9 mouse cellular contexts compared by ENCODE assay signal in the genomic region with DNA sequence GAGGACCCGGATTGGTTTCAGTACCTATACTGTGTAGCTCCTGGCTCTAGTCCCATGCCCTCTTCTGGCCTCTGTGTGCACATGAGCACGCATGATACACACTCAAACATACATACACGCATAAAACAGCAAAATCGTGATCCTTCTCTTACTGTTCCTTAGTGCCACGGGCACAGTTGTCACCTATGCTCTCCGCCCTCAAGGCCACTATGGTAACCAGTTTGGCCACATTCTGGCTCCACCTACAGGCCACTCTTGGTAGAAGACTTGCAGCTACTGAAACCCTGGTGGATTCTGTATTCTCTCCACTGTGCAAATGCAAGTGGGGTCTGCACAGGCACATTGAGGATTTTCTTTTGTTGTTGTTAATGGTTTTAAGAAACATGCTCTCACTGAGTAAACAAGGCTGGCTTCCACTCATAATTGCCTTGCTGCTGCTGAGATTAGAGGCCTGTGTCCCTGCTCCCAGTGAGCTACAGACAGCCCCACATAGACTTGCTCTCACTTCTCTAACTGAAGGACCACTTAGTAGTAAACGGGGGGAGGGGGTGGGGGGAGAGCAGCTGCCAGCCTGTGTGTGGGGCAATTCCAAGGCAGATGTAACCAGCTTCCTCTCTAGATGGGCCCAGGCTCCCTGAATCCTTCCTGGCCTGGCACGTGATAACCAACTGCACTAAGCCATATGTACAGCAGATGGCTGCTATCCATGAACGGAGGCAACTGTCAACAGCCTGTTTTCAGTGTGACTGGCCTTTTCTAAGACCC. TPM values are rescaled to one million over a fixed set of nuclear protein-coding genes. Genes with fewer than 3 reads are reported as not detected.
DNase-seq lines count a peak whose midpoint lies in the region; ATAC-seq and TF ChIP-seq lines count a peak whose summit lies in the region.
"Had no signal": no experiment of that assay in that cellular context is flagged by ENCODE, and none has a peak within 500 bp of the region (broad histone marks: within the 10 kb centered on the region; RNA-seq: fewer than 3 reads in every experiment).

No protein-coding gene starts in this region.

- in situ Hi-C loops in Patski (cut with MboI; ENCODE audit: low pct_unique_long_range_greater_than_20kb): no loop called here

- WGBS in forebrain, embryonic 16.5 days: 41% methylated on average over 9 of the region's 9 CpGs
- 52% methylated on average over 9 of the region's 9 CpGs for WGBS in hindbrain, embryonic 14.5 days

- no peak overlapping the region for H3K27ac ChIP-seq in forebrain, embryonic 16.5 days (ENCODE audit: low read length)
- H3K27ac ChIP-seq in hindbrain, embryonic 14.5 days: no peak overlapping the region

- DNase-seq in Patski (ENCODE audit: low read depth, low spot score): no peak
- peak; percentile 56 for DNase-seq in cerebellum, adult 11-12 months
- peak; percentile 72 for DNase-seq in hindbrain, embryonic 14.5 days (ENCODE audit: low spot score)
- peak; percentile 54 to 72 for DNase-seq in layer of hippocampus, postnatal 36 days
- DNase-seq in lung, postnatal 14 days: peak; percentile 85
- DNase-seq in retina, embryonic 14.5 days (ENCODE audit: low spot score): peak; percentile 87
- DNase-seq in thymus, postnatal 4 days: peak; percentile 86

- H3K4me1 ChIP-seq in forebrain, embryonic 16.5 days (replicated peaks; ENCODE audit: control insufficient read depth, insufficient read depth, low read length): no peaks in the 10 kb centered on the region
- H3K4me1 ChIP-seq in hindbrain, embryonic 14.5 days (replicated peaks; ENCODE audit: control insufficient read depth, insufficient read depth, low read length): no peaks in the 10 kb centered on the region

- H3K4me2 ChIP-seq in forebrain, embryonic 16.5 days (ENCODE audit: low read length): no peak overlapping the region
- no peak overlapping the region for H3K4me2 ChIP-seq in hindbrain, embryonic 14.5 days (replicated peaks)

- no peaks in the 10 kb centered on the region for H3K9me3 ChIP-seq in forebrain, embryonic 16.5 days (ENCODE audit: control insufficient read depth, low read length)
- H3K9me3 ChIP-seq in hindbrain, embryonic 14.5 days (ENCODE audit: control insufficient read depth, low read length): no peaks in the 10 kb centered on the region

- peak; percentile 79 for TF ChIP-seq CTCF in Patski (IDR thresholded peaks at IDR 0.05)

- CTCF ChIA-PET in Patski (lab: Charles Lee): interaction anchor here (0.8 to 1.5 kb wide), 3 partner anchors 9 to 142 kb away, joined by 3 to 5 read pairs (median 3); a partner anchor contains a TSS

- ATAC-seq in Patski: no peak
- ATAC-seq in forebrain, embryonic 16.5 days: peak; percentile 62
- peak; percentile 57 for ATAC-seq in hindbrain, embryonic 14.5 days (ENCODE audit: low FRiP score)

- H3K36me3 ChIP-seq in forebrain, embryonic 16.5 days (ENCODE audit: control insufficient read depth, insufficient read depth): peaks cover 20% of the 10 kb centered on the region
- peaks cover 40% of the 10 kb centered on the region for H3K36me3 ChIP-seq in hindbrain, embryonic 14.5 days (replicated peaks; ENCODE audit: control insufficient read depth, insufficient read depth)

- POLR2A ChIA-PET in Patski (lab: Charles Lee): interaction anchor here (0.7 kb wide), 1 partner anchor 9 kb away, joined by 3 read pairs; no protein-coding TSS in a partner anchor

- no peak overlapping the region for H3K4me3 ChIP-seq in forebrain, embryonic 16.5 days (replicated peaks; ENCODE audit: low read length)
- H3K4me3 ChIP-seq in hindbrain, embryonic 14.5 days (replicated peaks; ENCODE audit: low read length): no peak overlapping the region

- no peaks in the 10 kb centered on the region for H3K27me3 ChIP-seq in Patski
- H3K27me3 ChIP-seq in forebrain, embryonic 16.5 days (replicated peaks; ENCODE audit: control insufficient read depth, insufficient read depth, low read length): no peaks in the 10 kb centered on the region; the same call in 1 of the 2 replicates
- no peaks in the 10 kb centered on the region for H3K27me3 ChIP-seq in hindbrain, embryonic 14.5 days (ENCODE audit: control insufficient read depth, insufficient read depth, low read length)

- no peak overlapping the region for H3K9ac ChIP-seq in forebrain, embryonic 16.5 days (replicated peaks; ENCODE audit: low read depth, low read length)
- no peak overlapping the region for H3K9ac ChIP-seq in hindbrain, embryonic 14.5 days

RNA-seq across cellular contexts. Expression of a gene that starts 8.5 kb away (rescaled TPM):
- 472 TPM for polyA plus RNA-seq in Patski (2021)
- 562 and 571 TPM in 2 replicates for polyA plus RNA-seq in forebrain, embryonic 16.5 days (2015; fragmentation: Nextera tagmentation; extraction: Ambion mirVana)
- polyA plus RNA-seq in hindbrain, embryonic 14.5 days (2014; fragmentation: Nextera tagmentation; extraction: Ambion mirVana): 789 and 991 TPM in 2 replicates
- 100 to 1,000 TPM; 357 to 419 TPM for total RNA-seq in layer of hippocampus, postnatal 36 days (2021)

RNA-seq across cellular contexts. Expression of a gene that starts 13.1 kb away (rescaled TPM):
- 0.21 TPM for polyA plus RNA-seq in Patski (2021)
- polyA plus RNA-seq in forebrain, embryonic 16.5 days (2015; fragmentation: Nextera tagmentation; extraction: Ambion mirVana): 0.19 and 0.44 TPM in 2 replicates
- polyA plus RNA-seq in hindbrain, embryonic 14.5 days (2014; fragmentation: Nextera tagmentation; extraction: Ambion mirVana): 0.18 and 0.48 TPM in 2 replicates
- total RNA-seq in layer of hippocampus, postnatal 36 days (2021): under 1 TPM; 0.30 to 0.33 TPM

RNA-seq across cellular contexts. Expression of a gene that starts 22.8 kb away (rescaled TPM):
- polyA plus RNA-seq in Patski (2021): not detected
- polyA plus RNA-seq in forebrain, embryonic 16.5 days (2015; fragmentation: Nextera tagmentation; extraction: Ambion mirVana): not detected in 2 replicates
- polyA plus RNA-seq in hindbrain, embryonic 14.5 days (2014; fragmentation: Nextera tagmentation; extraction: Ambion mirVana): not detected in 2 replicates
- total RNA-seq in layer of hippocampus, postnatal 36 days (2021): not detected
- polyA plus RNA-seq: gonadal fat pad, adult 2 months had no signal

RNA-seq across cellular contexts. Expression of a gene that starts 50.4 kb away (rescaled TPM):
- 6.9 TPM for polyA plus RNA-seq in Patski (2021)
- polyA plus RNA-seq in forebrain, embryonic 16.5 days (2015; fragmentation: Nextera tagmentation; extraction: Ambion mirVana): 21.8 and 23.5 TPM in 2 replicates
- polyA plus RNA-seq in hindbrain, embryonic 14.5 days (2014; fragmentation: Nextera tagmentation; extraction: Ambion mirVana): 38.0 and 43.3 TPM in 2 replicates
- total RNA-seq in layer of hippocampus, postnatal 36 days (2021): 100 to 1,000 TPM in 1 of 2 experiments, 10 to 100 TPM in 1; 92.0 to 104 TPM
